In the genomic region with DNA sequence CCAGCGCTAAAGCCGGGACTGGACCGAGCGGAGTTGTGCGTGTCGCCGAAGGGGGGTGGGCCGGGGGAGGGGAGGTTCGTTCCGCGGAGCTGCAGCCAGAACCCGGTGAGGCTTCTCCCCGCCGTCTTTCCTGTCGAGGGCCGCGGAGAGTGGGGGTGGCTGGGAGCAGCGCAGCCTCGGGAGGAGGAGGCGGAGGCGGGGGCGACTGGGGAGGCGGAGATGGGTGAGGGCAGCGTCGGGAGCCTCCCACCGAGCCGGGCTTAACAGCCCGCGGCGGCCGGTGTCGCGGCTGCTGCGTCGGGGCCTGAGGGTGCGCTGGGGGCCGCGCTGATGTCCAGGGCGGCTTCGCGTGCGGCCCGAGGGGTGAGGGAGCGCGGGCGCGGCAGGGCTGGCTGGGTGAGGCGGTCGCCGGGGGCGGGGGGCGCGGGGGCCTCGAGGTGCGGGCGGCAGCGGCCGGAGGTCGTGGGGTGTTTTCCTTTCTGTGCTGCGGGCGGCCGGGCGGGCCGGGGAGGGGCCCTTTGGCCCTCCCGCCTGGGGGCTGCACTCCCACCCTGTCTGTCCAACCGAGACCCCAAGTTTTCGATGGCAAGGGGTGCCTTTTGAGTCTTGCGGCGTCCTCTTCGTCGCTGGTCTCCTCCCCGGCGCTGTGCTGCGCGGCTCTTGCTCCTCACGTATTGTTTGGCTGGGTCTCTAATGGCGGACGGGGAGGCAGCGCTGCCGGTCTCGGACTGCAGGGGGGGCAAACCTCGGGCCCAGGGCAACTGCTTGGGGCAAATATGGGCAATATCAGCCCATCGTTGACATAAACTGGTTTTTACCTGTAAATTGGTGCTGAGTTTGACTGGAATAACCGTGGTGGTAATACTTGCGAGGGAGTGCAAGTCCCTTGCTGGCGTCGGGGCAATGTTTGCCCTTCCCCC, we compare ENCODE assay signal across 8 mouse cellular contexts. TPM values are rescaled to one million over a fixed set of nuclear protein-coding genes. Genes with fewer than 3 reads are reported as not detected.
A peak's percentile ranks its signal among the peaks of the same experiment; 100 is the strongest.
DNase-seq lines count a peak whose midpoint lies in the region; ATAC-seq and TF ChIP-seq lines count a peak whose summit lies in the region.
"Not testable (repeated sequence)": the region's sequence is repeated elsewhere in the genome, so short reads cannot be mapped to it uniquely, and the experiment has no call there.

A gene (plus strand): TSS at position 60 of the 920 bp plus-strand sequence.

- peak within 1 kb of the TSS; percentile 65 for H3K4me3 ChIP-seq in cortical plate, adult 2 months (ENCODE audit: insufficient read depth, low read length)
- peak within 1 kb of the TSS; percentile 69 for H3K4me3 ChIP-seq in hindbrain, postnatal 0 days (ENCODE audit: low read length)

- H3K36me3 ChIP-seq in hindbrain, postnatal 0 days (ENCODE audit: insufficient read depth, low read length) = not testable (repeated sequence)

- not testable (repeated sequence) for H3K9me3 ChIP-seq in hindbrain, postnatal 0 days (ENCODE audit: low read length)

- 1% methylated on average over 27 of the region's 87 CpGs for WGBS in hindbrain, postnatal 0 days

- 0 out of 2 replicates have a peak, but pooled peaks have one; percentile 18 for TF ChIP-seq CTCF in cortical plate, adult 2 months (IDR thresholded peaks at IDR 0.05; ENCODE audit: extremely low read depth, insufficient read depth, low read length)
- TF ChIP-seq CTCF in hindbrain, postnatal 0 days (IDR thresholded peaks at IDR 0.05; ENCODE audit: low read depth) = peak; percentile 56

- peak; percentile 9; the same call in 1 of the 2 replicates for ATAC-seq in hindbrain, postnatal 0 days
- ATAC-seq in megakaryocyte, adult 5-6 weeks (ENCODE audit: poor library complexity, severe bottlenecking) = peak; percentile 58

- 0 out of 2 replicates have a peak, but pooled peaks have one; percentile 7 for TF ChIP-seq POLR2A in cortical plate, adult 2 months (IDR thresholded peaks at IDR 0.05; ENCODE audit: extremely low read depth, insufficient read depth, low read length)

- H3K4me2 ChIP-seq in hindbrain, postnatal 0 days (ENCODE audit: low read depth, low read length) = peak within 1 kb of the TSS; percentile 64

- peak within 1 kb of the TSS; percentile 87 for H3K9ac ChIP-seq in hindbrain, postnatal 0 days (replicated peaks; ENCODE audit: low read length)

- H3K27me3 ChIP-seq in hindbrain, postnatal 0 days (ENCODE audit: insufficient read depth, low read length) = not testable (repeated sequence)

- H3K27ac ChIP-seq in cortical plate, adult 2 months (ENCODE audit: insufficient read depth, low read length) = peak within 1 kb of the TSS; percentile 97
- peak within 1 kb of the TSS; percentile 99 for H3K27ac ChIP-seq in hindbrain, postnatal 0 days

- H3K4me1 ChIP-seq in cortical plate, adult 2 months (ENCODE audit: control insufficient read depth, insufficient read depth, low read length); hindbrain, postnatal 0 days (ENCODE audit: insufficient read depth, low read length): not testable (repeated sequence)

- DNase-seq in adipocyte (ENCODE audit: low spot score) = peak; percentile 67
- DNase-seq in gastrocnemius, adult 8-10 months (ENCODE audit: low spot score in 2 of 2) = peak; percentile 57 to 61
- peak; percentile 77 for DNase-seq in hindbrain, postnatal 0 days (ENCODE audit: low spot score)
- DNase-seq in left cerebral cortex, adult 8-10 months (ENCODE audit: low spot score in 2 of 2) = peak; percentile 56 to 67
- DNase-seq in right cerebral cortex, adult 18-20 months = peak; percentile 71
- peak; percentile 76 for DNase-seq in urinary bladder, adult 2 months (ENCODE audit: low spot score)

RNA-seq across cellular contexts. Expression of the gene that starts here (rescaled TPM):
- polyA plus RNA-seq in cortical plate, adult 2 months (2012; rRNA removed) = 40.7 and 41.8 TPM in 2 replicates
- total RNA-seq in gastrocnemius, adult 8-10 months (2022) = 10 to 100 TPM; 32.3 to 42.2 (median 34.7) TPM
- total RNA-seq in hindbrain, postnatal 0 days (2014; rRNA removed) = 27.3 and 37.1 TPM in 2 replicates
- polyA plus RNA-seq in hindbrain, postnatal 0 days (2015; fragmentation: Nextera tagmentation; extraction: Ambion mirVana) = 28.5 TPM in 2 replicates
- total RNA-seq in left cerebral cortex, adult 8-10 months (2022) = 100 to 1,000 TPM in 1 of 4 experiments, 10 to 100 TPM in 3; 83.8 to 112 (median 92.0) TPM
- 64.4 and 69.7 TPM in 2 replicates for total RNA-seq in megakaryocyte, adult 5-6 weeks (2015)
- total RNA-seq in megakaryocyte, adult 5-6 weeks (2017) = 21.6 and 27.1 TPM in 2 replicates
- 31.5 and 35.1 TPM in 2 replicates for polyA plus RNA-seq in urinary bladder, adult 2 months (2012; rRNA removed)

Comparison
In these comparisons a context has a peak if more than half of its experiments do, and no peak if none do; other contexts are left out.
1. Peak in every context shown above with its lines: DNase-seq, ATAC-seq, H3K4me3 ChIP-seq and H3K27ac ChIP-seq.